Mouse (Mus musculus) heart, postnatal 0 days (tissue): ENCODE data around the gene Gm39566. TPM values are rescaled to one million over a fixed set of nuclear protein-coding genes. Genes with fewer than 3 reads are reported as not detected.

Source experiments
- ATAC-seq: fragments of 200-750 bp; cut with Nextera tagmentation; 2 replicates; pipeline ENCODE4 v1.8.0; 2017; ENCODE audit warnings: low read depth, moderate number of reproducible peaks, moderate library complexity; ENCODE audit not compliant: insufficient read depth
- DNase-seq: peaks from one replicate; pipeline ENCODE4 v3.0.0-alpha.2; 2016; ENCODE audit warnings: low spot score
- H3K27ac ChIP-seq: fragments of 300-500 bp; sonication (generic); 2 replicates; pipeline ENCODE4 v1.5.1; 2014; ENCODE audit warnings: low read depth, mild to moderate bottlenecking
- H3K27me3 ChIP-seq: fragments of 300-500 bp; sonication (generic); 2 replicates; pipeline ENCODE4 v1.6.1; 2014; ENCODE audit warnings: low read length, mixed read lengths; ENCODE audit not compliant: control insufficient read depth, insufficient read depth
- H3K36me3 ChIP-seq: fragments of 300-500 bp; sonication (generic); replicated peaks from 2 replicates; pipeline ENCODE4 v1.6.1; 2014; ENCODE audit warnings: low read length, mixed read lengths; ENCODE audit not compliant: control insufficient read depth, insufficient read depth
- H3K4me1 ChIP-seq: fragments of 300-500 bp; sonication (generic); 2 replicates; pipeline ENCODE4 v1.6.1; 2014; ENCODE audit warnings: antibody characterized with exemption; ENCODE audit not compliant: control insufficient read depth, insufficient read depth
- H3K4me2 ChIP-seq: fragments of 300-500 bp; sonication (generic); 2 replicates; pipeline ENCODE4 v1.6.1; 2014; ENCODE audit warnings: low read depth, mild to moderate bottlenecking, low read length, moderate library complexity
- H3K4me3 ChIP-seq: fragments of 300-500 bp; sonication (generic); 2 replicates; pipeline ENCODE4 v1.5.1; 2014; ENCODE audit warnings: low read depth, low read length
- H3K9ac ChIP-seq: fragments of 300-500 bp; sonication (generic); replicated peaks from 2 replicates; pipeline ENCODE4 v1.6.1; 2014; ENCODE audit warnings: low read depth, low read length, mixed read lengths
- H3K9me3 ChIP-seq: fragments of 300-500 bp; sonication (generic); replicated peaks from 2 replicates; pipeline ENCODE4 v1.6.1; 2016; ENCODE audit warnings: low read length; ENCODE audit not compliant: control insufficient read depth
- CTCF ChIP-seq: IDR thresholded peaks from 2 replicates; pipeline ENCODE4 v1.5.1; 2016; ENCODE audit warnings: antibody characterized with exemption, control low read depth, low read depth
- EP300 ChIP-seq: IDR thresholded peaks from 2 replicates; pipeline ENCODE4 v1.6.1; 2016; ENCODE audit warnings: antibody characterized with exemption, low read depth
- WGBS: fragments of 180-500 bp; shearing (Covaris S2); extraction: QIAGEN DNeasy Blood & Tissue Kit; methylation state at CpG from one replicate; pipeline ENCODE4 v1.1.7; 2014; 5-methylcytosine and 5-hydroxymethylcytosine counted together
- polyA plus RNA-seq: library from polyadenylated mRNA; unstranded; fragments of >200 nt; fragmentation: Nextera tagmentation; extraction: Ambion mirVana; gene quantifications from 2 replicates; pipeline ENCODE4 v1.2.1, GENCODE M21; 2015
- total RNA-seq: library from RNA; depleted of rRNA; stranded (reverse); fragments of >200 nt; gene quantifications from 2 replicates; pipeline ENCODE4 v1.2.3, GENCODE M21; 2014; ENCODE audit warnings: low replicate concordance

The Gm39566 gene
- total and polyA plus RNA-seq, 2 experiments from 2014 or later = not detected

GRCm38 (mm10) chr11:69793429-69793828 is 21.7 kb downstream of the Gm39566 start:
- Histone ChIP-seq H3K4me1 (no peaks in the 10 kb centered on the region; the same call in 1 of the 2 replicates), H3K4me2 (no peak overlapping the region), H3K27ac (no peak overlapping the region), H3K4me3 (no peak overlapping the region), H3K27me3 (0 out of 2 replicates have a peak, but pooled peaks cover 5% of the 10 kb centered on the region), H3K36me3 (no peaks in the 10 kb centered on the region), H3K9ac (no peak overlapping the region), H3K9me3 (no peaks in the 10 kb centered on the region)
- ATAC-seq (no peak), DNase-seq (no peak)
- 65% methylated on average over 5 of the region's 5 CpGs for WGBS
- TF ChIP-seq EP300 (no peak), CTCF (no peak)

GRCm38 (mm10) chr11:69791420-69791819 is 23.7 kb downstream of the Gm39566 start:
- 57% methylated on average over 5 of the region's 5 CpGs for WGBS
- no peaks in the 10 kb centered on the region for H3K36me3 ChIP-seq

GRCm38 (mm10) chr11:69789431-69789830 is 25.7 kb downstream of the Gm39566 start:
- Histone ChIP-seq H3K27me3 (no peaks in the 10 kb centered on the region), H3K4me3 (no peak overlapping the region), H3K4me1 (peaks cover 6% of the 10 kb centered on the region; the same call in 1 of the 2 replicates), H3K9ac (no peak overlapping the region), H3K9me3 (no peaks in the 10 kb centered on the region), H3K4me2 (no peak overlapping the region), H3K36me3 (no peaks in the 10 kb centered on the region), H3K27ac (no peak overlapping the region)
- WGBS = 48% methylated on average over 5 of the region's 5 CpGs
- ATAC-seq = 0 out of 2 replicates have a peak, but pooled peaks have one; percentile 25
- no peak for DNase-seq
- TF ChIP-seq CTCF = no peak
- no peak for TF ChIP-seq EP300

More at GRCm38 (mm10) chr11:69791420-69791819, 23.7 kb downstream of the Gm39566 start:
- Histone ChIP-seq H3K27ac (no peak overlapping the region), H3K4me3 (no peak overlapping the region), H3K9ac (no peak overlapping the region), H3K9me3 (no peaks in the 10 kb centered on the region), H3K4me2 (no peak overlapping the region), H3K4me1 (no peaks in the 10 kb centered on the region; the same call in 1 of the 2 replicates), H3K27me3 (no peaks in the 10 kb centered on the region)
- DNase-seq (no peak), ATAC-seq (no peak)
- TF ChIP-seq EP300 (no peak), CTCF (no peak)

GRCm38 (mm10) chr11:69787306-69787705 is 27.8 kb downstream of the Gm39566 start:
- Histone ChIP-seq H3K4me1 (peaks cover 6% of the 10 kb centered on the region; the same call in 1 of the 2 replicates), H3K27me3 (no peaks in the 10 kb centered on the region), H3K4me2 (no peak overlapping the region), H3K9ac (no peak overlapping the region), H3K9me3 (no peaks in the 10 kb centered on the region), H3K36me3 (no peaks in the 10 kb centered on the region), H3K27ac (no peak overlapping the region), H3K4me3 (no peak overlapping the region)
- WGBS = 86% methylated on average over 5 of the region's 5 CpGs
- no peak for DNase-seq
- ATAC-seq = no peak
- TF ChIP-seq EP300 (no peak), CTCF (no peak)

GRCm38 (mm10) chr11:69784793-69785272 is 30.3 kb downstream of the Gm39566 start:
- peak overlapping the region; percentile 25 for H3K4me3 ChIP-seq
- H3K27me3 ChIP-seq = no peaks in the 10 kb centered on the region
- TF ChIP-seq EP300 (peak; percentile 27; the same call in 1 of the 2 replicates), CTCF (no peak)
- no peaks in the 10 kb centered on the region for H3K9me3 ChIP-seq
- 18% methylated on average over 15 of the region's 15 CpGs for WGBS
- H3K9ac ChIP-seq = no peak overlapping the region
- H3K27ac ChIP-seq = 0 out of 2 replicates have a peak overlapping the region, but pooled peaks have one; percentile 39
- ATAC-seq (peak; percentile 73), DNase-seq (peak; percentile 47)
- H3K36me3 ChIP-seq = no peaks in the 10 kb centered on the region
- peaks cover 6% of the 10 kb centered on the region; the same call in 1 of the 2 replicates for H3K4me1 ChIP-seq
- H3K4me2 ChIP-seq = peak overlapping the region; percentile 53

- 0 out of 2 replicates have a peak, but pooled peaks cover 6% of the 10 kb centered on the region for H3K4me1 ChIP-seq
- WGBS = 38% methylated on average over 4 of the region's 4 CpGs
Observed at GRCm38 (mm10) chr11:69781828-69782227, 33.3 kb downstream of the Gm39566 start.

More at GRCm38 (mm10) chr11:69781828-69782227, 33.3 kb downstream of the Gm39566 start:
- no peaks in the 10 kb centered on the region for H3K27me3 ChIP-seq
- DNase-seq = no peak
- no peak for TF ChIP-seq EP300
- TF ChIP-seq CTCF = no peak
- no peak overlapping the region for H3K9ac ChIP-seq
- no peak overlapping the region for H3K27ac ChIP-seq
- H3K9me3 ChIP-seq = no peaks in the 10 kb centered on the region
- no peak overlapping the region for H3K4me2 ChIP-seq
- ATAC-seq = no peak
- H3K36me3 ChIP-seq = peaks cover 4% of the 10 kb centered on the region
- H3K4me3 ChIP-seq = no peak overlapping the region
